Mouse (Mus musculus): ENCODE data around the gene Podxl2.

The Podxl2 gene

GRCm38 (mm10) chr6:88889410-88890042 lies 14.7 kb upstream of the Podxl2 start:
- no peak for DNase-seq (ENCODE audit: low read depth, low spot score)

GRCm38 (mm10) chr6:88886417-88886967 lies 11.6 kb upstream of the Podxl2 start:
- no peak for DNase-seq (ENCODE audit: low read depth, low spot score)

- no peak for DNase-seq (ENCODE audit: low read depth, low spot score)
Observed at GRCm38 (mm10) chr6:88885644-88886416, 11.0 kb upstream of the Podxl2 start.

GRCm38 (mm10) chr6:88884690-88885089 lies 9.8 kb upstream of the Podxl2 start:
- DNase-seq (ENCODE audit: low read depth, low spot score), result no peak

- no peak for DNase-seq (ENCODE audit: low read depth, low spot score)
Observed at GRCm38 (mm10) chr6:88884195-88884594, 9.4 kb upstream of the Podxl2 start.

GRCm38 (mm10) chr6:88881334-88881733 lies 6.5 kb upstream of the Podxl2 start:
- no peak for DNase-seq (ENCODE audit: low read depth, low spot score)

- no peak for DNase-seq (ENCODE audit: low read depth, low spot score)
Observed at GRCm38 (mm10) chr6:88879471-88879870, 4.6 kb upstream of the Podxl2 start.

- peak; percentile 81 for DNase-seq (ENCODE audit: low read depth, low spot score)
Observed at GRCm38 (mm10) chr6:88873965-88874867, 628 bp downstream of the Podxl2 start.

GRCm38 (mm10) chr6:88872811-88873210 lies 2.0 kb downstream of the Podxl2 start:
- DNase-seq (ENCODE audit: low read depth, low spot score), result peak; percentile 59

- peak; percentile 88 for DNase-seq (ENCODE audit: low read depth, low spot score)
Observed at GRCm38 (mm10) chr6:88871546-88871945, 3.3 kb downstream of the Podxl2 start.

- peak; percentile 44 for DNase-seq (ENCODE audit: low read depth, low spot score)
Observed at GRCm38 (mm10) chr6:88870594-88870993, 4.2 kb downstream of the Podxl2 start.

- peak; percentile 88 for DNase-seq (ENCODE audit: low read depth, low spot score)
Observed at GRCm38 (mm10) chr6:88869459-88869858, 5.4 kb downstream of the Podxl2 start.

- no peak for DNase-seq (ENCODE audit: low read depth, low spot score)
Observed at GRCm38 (mm10) chr6:88865704-88866103, 9.1 kb downstream of the Podxl2 start.

GRCm38 (mm10) chr6:88860914-88861313 lies 13.9 kb downstream of the Podxl2 start:
- peak; percentile 83 for DNase-seq (ENCODE audit: low read depth, low spot score)

- peak; percentile 55 for DNase-seq (ENCODE audit: low read depth, low spot score)
Observed at GRCm38 (mm10) chr6:88858341-88858740, 16.5 kb downstream of the Podxl2 start.

GRCm38 (mm10) chr6:88857830-88858229 lies 17.0 kb downstream of the Podxl2 start:
- no peak for DNase-seq (ENCODE audit: low read depth, low spot score)

GRCm38 (mm10) chr6:88857249-88857648 lies 17.6 kb downstream of the Podxl2 start:
- peak; percentile 89 for DNase-seq (ENCODE audit: low read depth, low spot score)

GRCm38 (mm10) chr6:88855636-88856035 lies 19.2 kb downstream of the Podxl2 start:
- peak; percentile 93 for DNase-seq (ENCODE audit: low read depth, low spot score)

GRCm38 (mm10) chr6:88854509-88854908 lies 20.3 kb downstream of the Podxl2 start:
- no peak for DNase-seq (ENCODE audit: low read depth, low spot score)

GRCm38 (mm10) chr6:88850034-88850433 lies 24.8 kb downstream of the Podxl2 start:
- DNase-seq (ENCODE audit: low read depth, low spot score), result peak; percentile 69

- DNase-seq (ENCODE audit: low read depth, low spot score), result no peak
Observed at GRCm38 (mm10) chr6:88849270-88849669, 25.6 kb downstream of the Podxl2 start.

- no peak for DNase-seq (ENCODE audit: low read depth, low spot score)
Observed at GRCm38 (mm10) chr6:88847571-88847970, 27.3 kb downstream of the Podxl2 start.

Measured in brain, adult 2 months (tissue).